Mouse (Mus musculus): ENCODE measurements at regions not wholly inside any gene's neighbourhood (a gene's known extent, or its start where the extent isn't known, plus 50 kb on each side); places are given as distances from the start of the nearest gene placed in this dataset.

DNA sequence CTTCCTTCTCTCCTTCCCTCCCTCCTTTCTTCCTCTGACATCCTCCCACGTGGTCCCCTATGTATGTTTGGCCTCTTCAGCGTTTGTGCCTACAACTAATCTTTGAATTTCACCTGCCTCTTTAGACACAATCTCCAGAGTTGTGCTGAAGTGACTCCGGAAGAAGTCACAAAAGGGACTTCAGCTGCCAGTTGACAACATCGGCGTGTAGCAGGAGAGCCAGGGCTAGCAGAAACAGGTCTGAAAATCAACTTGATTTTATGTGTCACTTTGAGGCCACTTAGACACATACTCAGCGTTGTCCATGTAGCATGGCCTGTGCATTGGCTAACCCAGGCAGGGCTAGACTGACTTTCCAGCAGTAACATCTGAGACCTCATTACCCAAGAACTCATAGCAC lies 317.2 kb downstream of the Cd83 start:
- H3K36me3 ChIP-seq (ENCODE audit: insufficient read depth, low read length) = no peaks in the 10 kb centered on the region
- no peak overlapping the region for H3K4me2 ChIP-seq (replicated peaks; ENCODE audit: low read depth, low read length)
- peaks cover 14% of the 10 kb centered on the region; the same call in 1 of the 2 replicates for H3K4me1 ChIP-seq (ENCODE audit: insufficient read depth, low read length)
- ATAC-seq (ENCODE audit: low FRiP score, low TSS enrichment) = no peak
- H3K4me3 ChIP-seq (ENCODE audit: low read length) = no peak overlapping the region
- H3K9ac ChIP-seq (replicated peaks; ENCODE audit: low read length) = no peak overlapping the region
- no peak overlapping the region for H3K27ac ChIP-seq (ENCODE audit: low read length)
- H3K27me3 ChIP-seq (ENCODE audit: insufficient read depth, low read length) = peaks cover 12% of the 10 kb centered on the region
- no peaks in the 10 kb centered on the region for H3K9me3 ChIP-seq (ENCODE audit: low read length)
- WGBS = 75% methylated on average over 6 of the region's 6 CpGs

DNA sequence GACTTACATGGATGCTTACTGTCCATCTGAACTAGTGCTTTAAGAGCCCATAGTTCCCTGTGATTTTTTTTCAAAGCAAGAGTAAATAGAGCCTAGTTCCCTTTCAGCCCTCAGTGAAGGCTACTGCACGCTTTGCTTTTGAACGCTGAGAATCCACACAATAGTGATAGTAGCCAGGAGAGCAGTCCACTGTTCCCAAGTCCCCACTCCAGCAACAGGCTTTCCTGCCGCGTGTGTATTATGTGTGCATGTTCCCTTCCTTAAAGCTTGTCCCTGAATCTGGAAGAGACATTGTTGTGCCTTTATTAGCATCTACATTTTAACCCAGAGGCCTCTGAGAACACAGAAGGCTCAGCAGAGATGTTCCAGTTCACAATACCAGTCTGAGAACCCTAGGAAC lies 317.7 kb downstream of the Cd83 start:
- no peak overlapping the region for H3K27ac ChIP-seq (ENCODE audit: low read length)
- H3K36me3 ChIP-seq (ENCODE audit: insufficient read depth, low read length) = no peaks in the 10 kb centered on the region
- H3K4me2 ChIP-seq (replicated peaks; ENCODE audit: low read depth, low read length) = no peak overlapping the region
- no peak overlapping the region for H3K4me3 ChIP-seq (ENCODE audit: low read length)
- 83% methylated on average over 4 of the region's 4 CpGs for WGBS
- peaks cover 14% of the 10 kb centered on the region; the same call in 1 of the 2 replicates for H3K4me1 ChIP-seq (ENCODE audit: insufficient read depth, low read length)
- no peak for ATAC-seq (ENCODE audit: low FRiP score, low TSS enrichment)
- H3K27me3 ChIP-seq (ENCODE audit: insufficient read depth, low read length) = peaks cover 12% of the 10 kb centered on the region
- H3K9me3 ChIP-seq (ENCODE audit: low read length) = no peaks in the 10 kb centered on the region
- H3K9ac ChIP-seq (replicated peaks; ENCODE audit: low read length) = no peak overlapping the region

DNA sequence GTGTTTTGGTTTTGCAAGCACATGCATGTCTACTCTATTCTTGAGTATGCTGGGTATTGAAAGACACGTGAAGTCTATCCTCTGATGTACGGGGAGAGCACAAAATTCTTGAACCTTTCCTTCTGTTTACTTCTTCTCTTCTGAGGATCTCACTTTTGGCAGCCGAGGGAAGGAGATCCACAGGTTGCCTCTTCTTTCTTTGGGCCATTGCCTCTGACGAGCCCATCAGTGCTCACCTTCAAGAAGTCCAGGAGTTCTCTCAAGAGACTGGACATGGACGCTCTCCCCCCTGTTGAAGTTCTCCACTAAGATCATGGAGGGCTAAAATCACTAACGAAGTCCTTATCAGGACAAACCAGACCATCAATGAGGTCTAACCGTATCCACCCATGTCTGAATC lies 318.8 kb downstream of the Cd83 start:
- H3K36me3 ChIP-seq (ENCODE audit: insufficient read depth, low read length) = no peaks in the 10 kb centered on the region
- 94% methylated on average over 7 of the region's 7 CpGs for WGBS
- H3K9ac ChIP-seq (replicated peaks; ENCODE audit: low read length) = no peak overlapping the region
- H3K27ac ChIP-seq (ENCODE audit: low read length) = no peak overlapping the region
- H3K4me2 ChIP-seq (replicated peaks; ENCODE audit: low read depth, low read length) = no peak overlapping the region
- peaks cover 18% of the 10 kb centered on the region for H3K4me1 ChIP-seq (ENCODE audit: insufficient read depth, low read length)
- H3K9me3 ChIP-seq (ENCODE audit: low read length) = no peaks in the 10 kb centered on the region
- H3K27me3 ChIP-seq (ENCODE audit: insufficient read depth, low read length) = peaks cover 12% of the 10 kb centered on the region
- H3K4me3 ChIP-seq (ENCODE audit: low read length) = no peak overlapping the region
- no peak for ATAC-seq (ENCODE audit: low FRiP score, low TSS enrichment)

DNA sequence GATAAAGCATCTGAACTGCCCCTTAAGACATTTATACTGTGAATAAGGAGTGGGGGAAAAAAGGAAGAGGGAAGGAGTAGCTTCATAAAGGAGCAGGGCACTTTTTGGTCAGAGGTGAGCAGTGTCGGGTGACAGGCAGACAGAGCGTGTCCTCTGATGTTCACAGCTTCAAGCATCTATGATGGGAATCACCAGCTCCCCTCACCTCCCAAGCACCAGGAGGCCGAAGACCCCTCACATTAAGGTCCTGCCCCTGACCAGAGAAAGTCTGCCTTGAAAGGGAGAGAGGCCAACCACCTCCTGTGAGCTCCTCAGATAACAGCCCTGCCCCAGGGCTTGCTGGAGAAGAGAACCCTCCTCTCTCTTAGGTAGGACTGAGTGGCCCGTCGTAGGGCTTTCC lies 320.6 kb downstream of the Cd83 start:
- Histone ChIP-seq H3K9me3 (ENCODE audit: low read length) (no peaks in the 10 kb centered on the region), H3K4me2 (replicated peaks; ENCODE audit: low read depth, low read length) (no peak overlapping the region), H3K9ac (replicated peaks; ENCODE audit: low read length) (no peak overlapping the region), H3K36me3 (ENCODE audit: insufficient read depth, low read length) (no peaks in the 10 kb centered on the region), H3K27ac (ENCODE audit: low read length) (no peak overlapping the region), H3K4me1 (ENCODE audit: insufficient read depth, low read length) (peaks cover 26% of the 10 kb centered on the region), H3K27me3 (ENCODE audit: insufficient read depth, low read length) (peaks cover 11% of the 10 kb centered on the region), H3K4me3 (ENCODE audit: low read length) (no peak overlapping the region)
- ATAC-seq (ENCODE audit: low FRiP score, low TSS enrichment) = no peak
- WGBS = 46% methylated on average over 5 of the region's 5 CpGs

DNA sequence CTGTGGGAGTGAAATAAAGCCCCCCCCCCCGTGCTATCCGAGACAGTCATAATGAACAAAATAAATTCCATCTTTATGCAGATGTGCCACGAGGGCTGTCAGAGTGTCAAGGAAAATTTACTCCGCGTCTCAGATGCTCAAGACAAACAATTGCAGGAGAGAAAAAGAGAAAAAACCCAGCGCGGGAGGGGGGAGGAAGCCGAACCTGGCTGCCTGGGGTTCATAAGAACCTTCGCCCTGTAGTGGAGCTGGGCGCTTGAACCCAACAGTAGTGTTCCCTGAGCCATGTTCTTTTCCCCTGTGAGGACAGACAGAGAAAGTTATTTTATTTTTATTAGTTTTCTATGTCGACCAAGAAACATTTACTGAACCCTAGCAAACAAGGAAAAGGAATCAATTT lies 324.1 kb downstream of the Cd83 start:
- no peak overlapping the region for H3K4me2 ChIP-seq (replicated peaks; ENCODE audit: low read depth, low read length)
- no peak for ATAC-seq (ENCODE audit: low FRiP score, low TSS enrichment)
- no peak overlapping the region for H3K27ac ChIP-seq (ENCODE audit: low read length)
- H3K9ac ChIP-seq (replicated peaks; ENCODE audit: low read length) = no peak overlapping the region
- H3K36me3 ChIP-seq (ENCODE audit: insufficient read depth, low read length) = no peaks in the 10 kb centered on the region
- H3K4me1 ChIP-seq (ENCODE audit: insufficient read depth, low read length) = peaks cover 15% of the 10 kb centered on the region
- 27% methylated on average over 11 of the region's 11 CpGs for WGBS
- H3K4me3 ChIP-seq (ENCODE audit: low read length) = no peak overlapping the region
- no peaks in the 10 kb centered on the region for H3K9me3 ChIP-seq (ENCODE audit: low read length)
- H3K27me3 ChIP-seq (ENCODE audit: insufficient read depth, low read length) = no peaks in the 10 kb centered on the region

DNA sequence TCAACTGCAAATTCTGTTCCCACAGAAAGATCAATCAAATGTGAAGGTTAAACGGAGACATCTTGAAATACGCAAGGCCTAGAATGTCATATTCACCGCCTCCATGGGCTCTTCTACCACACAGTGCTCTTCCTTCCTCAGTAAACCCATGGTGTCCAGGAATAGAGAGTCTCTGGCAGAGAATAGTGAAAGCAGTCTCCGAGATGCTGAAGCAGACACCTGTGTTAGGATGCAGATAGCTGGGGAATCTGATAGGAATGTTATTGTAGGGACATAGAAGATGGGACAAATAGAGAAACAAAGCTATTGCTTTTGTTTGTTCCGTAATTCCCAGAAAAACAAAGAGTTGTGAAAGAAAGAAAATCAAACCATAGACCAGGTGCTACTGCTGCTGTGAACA lies 328.5 kb downstream of the Cd83 start:
- Histone ChIP-seq H3K9ac (replicated peaks; ENCODE audit: low read length) (no peak overlapping the region), H3K9me3 (ENCODE audit: low read length) (no peaks in the 10 kb centered on the region), H3K4me3 (ENCODE audit: low read length) (no peak overlapping the region), H3K4me1 (ENCODE audit: insufficient read depth, low read length) (peaks cover 24% of the 10 kb centered on the region), H3K36me3 (ENCODE audit: insufficient read depth, low read length) (no peaks in the 10 kb centered on the region), H3K27me3 (ENCODE audit: insufficient read depth, low read length) (no peaks in the 10 kb centered on the region), H3K27ac (ENCODE audit: low read length) (no peak overlapping the region), H3K4me2 (replicated peaks; ENCODE audit: low read depth, low read length) (no peak overlapping the region)
- no peak for ATAC-seq (ENCODE audit: low FRiP score, low TSS enrichment)
- 86% methylated on average over 5 of the region's 5 CpGs for WGBS

DNA sequence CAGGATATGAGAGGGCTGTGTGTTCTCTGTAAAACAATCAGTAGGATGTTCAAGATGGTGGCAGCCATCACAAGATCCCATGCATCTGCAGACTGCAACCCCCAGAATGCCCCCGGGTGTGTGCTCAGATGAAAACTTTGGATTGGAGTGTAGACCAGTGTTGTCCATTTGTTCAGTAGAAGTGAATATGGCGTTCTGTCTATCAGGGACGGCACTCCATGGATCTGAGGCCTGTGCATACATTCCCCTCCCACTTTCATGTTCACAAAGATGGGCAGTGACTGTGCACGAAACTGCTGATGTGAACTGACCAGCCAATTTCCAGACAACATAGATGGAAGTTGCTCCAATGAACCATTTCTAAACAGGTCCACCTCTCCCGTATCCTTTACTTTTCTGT lies 330.3 kb downstream of the Cd83 start:
- no peaks in the 10 kb centered on the region for H3K27me3 ChIP-seq (ENCODE audit: insufficient read depth, low read length)
- no peaks in the 10 kb centered on the region for H3K36me3 ChIP-seq (ENCODE audit: insufficient read depth, low read length)
- ATAC-seq (ENCODE audit: low FRiP score, low TSS enrichment) = no peak
- H3K9ac ChIP-seq (replicated peaks; ENCODE audit: low read length) = no peak overlapping the region
- H3K27ac ChIP-seq (ENCODE audit: low read length) = no peak overlapping the region
- peaks cover 11% of the 10 kb centered on the region for H3K4me1 ChIP-seq (ENCODE audit: insufficient read depth, low read length)
- WGBS = 81% methylated on average over 5 of the region's 5 CpGs
- no peaks in the 10 kb centered on the region for H3K9me3 ChIP-seq (ENCODE audit: low read length)
- H3K4me3 ChIP-seq (ENCODE audit: low read length) = no peak overlapping the region
- H3K4me2 ChIP-seq (replicated peaks; ENCODE audit: low read depth, low read length) = no peak overlapping the region

DNA sequence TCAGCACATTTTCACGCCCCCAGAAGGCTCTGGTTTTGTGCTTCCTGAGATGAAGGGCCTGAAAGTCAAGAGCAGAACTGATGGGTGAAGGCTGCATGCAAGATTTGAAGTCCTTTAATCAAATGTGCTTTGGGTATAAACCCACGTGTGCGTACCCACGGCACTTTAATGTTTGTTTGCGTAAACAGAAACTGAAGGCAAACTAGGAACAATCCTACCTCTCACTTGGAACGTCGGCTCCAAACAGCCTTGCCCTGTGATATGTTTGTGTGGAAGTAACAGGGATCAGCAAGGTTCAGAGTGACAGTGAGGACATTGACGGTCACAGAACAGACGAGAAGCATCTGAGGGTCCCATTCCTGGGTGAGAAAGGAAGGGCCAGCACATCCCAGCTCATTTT lies 333.3 kb downstream of the Cd83 start:
- Histone ChIP-seq H3K27ac (ENCODE audit: low read length) (no peak overlapping the region), H3K4me3 (ENCODE audit: low read length) (no peak overlapping the region), H3K4me1 (ENCODE audit: insufficient read depth, low read length) (peaks cover 25% of the 10 kb centered on the region), H3K9me3 (ENCODE audit: low read length) (no peaks in the 10 kb centered on the region), H3K27me3 (ENCODE audit: insufficient read depth, low read length) (no peaks in the 10 kb centered on the region), H3K9ac (replicated peaks; ENCODE audit: low read length) (no peak overlapping the region), H3K4me2 (replicated peaks; ENCODE audit: low read depth, low read length) (no peak overlapping the region), H3K36me3 (ENCODE audit: insufficient read depth, low read length) (no peaks in the 10 kb centered on the region)
- ATAC-seq (ENCODE audit: low FRiP score, low TSS enrichment) = no peak
- 50% methylated on average over 9 of the region's 9 CpGs for WGBS

DNA sequence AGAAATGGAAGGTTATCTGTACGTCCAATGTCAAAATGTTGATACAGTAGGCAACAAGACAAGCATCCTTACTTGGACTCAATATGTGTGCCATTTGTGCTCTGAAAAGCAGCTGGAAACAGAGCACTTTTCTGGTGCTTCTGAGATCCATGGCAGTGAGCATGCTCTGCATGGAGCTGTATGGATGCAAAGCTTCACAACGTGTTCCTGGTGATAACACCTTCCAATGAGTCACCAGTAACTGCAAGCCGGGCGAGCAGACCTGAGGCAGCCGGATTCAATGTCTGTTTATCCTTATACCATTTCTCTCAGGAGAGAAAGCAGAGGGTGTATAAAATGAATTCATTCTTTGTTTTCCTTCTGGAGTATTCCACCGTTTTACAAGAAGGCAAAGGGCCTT lies 334.3 kb downstream of the Cd83 start:
- H3K27me3 ChIP-seq (ENCODE audit: insufficient read depth, low read length) = no peaks in the 10 kb centered on the region
- no peak overlapping the region for H3K9ac ChIP-seq (replicated peaks; ENCODE audit: low read length)
- peaks cover 25% of the 10 kb centered on the region for H3K4me1 ChIP-seq (ENCODE audit: insufficient read depth, low read length)
- no peak for ATAC-seq (ENCODE audit: low FRiP score, low TSS enrichment)
- no peak overlapping the region for H3K27ac ChIP-seq (ENCODE audit: low read length)
- H3K36me3 ChIP-seq (ENCODE audit: insufficient read depth, low read length) = no peaks in the 10 kb centered on the region
- no peak overlapping the region for H3K4me2 ChIP-seq (replicated peaks; ENCODE audit: low read depth, low read length)
- WGBS = 87% methylated on average over 6 of the region's 6 CpGs
- no peaks in the 10 kb centered on the region for H3K9me3 ChIP-seq (ENCODE audit: low read length)
- H3K4me3 ChIP-seq (ENCODE audit: low read length) = no peak overlapping the region

DNA sequence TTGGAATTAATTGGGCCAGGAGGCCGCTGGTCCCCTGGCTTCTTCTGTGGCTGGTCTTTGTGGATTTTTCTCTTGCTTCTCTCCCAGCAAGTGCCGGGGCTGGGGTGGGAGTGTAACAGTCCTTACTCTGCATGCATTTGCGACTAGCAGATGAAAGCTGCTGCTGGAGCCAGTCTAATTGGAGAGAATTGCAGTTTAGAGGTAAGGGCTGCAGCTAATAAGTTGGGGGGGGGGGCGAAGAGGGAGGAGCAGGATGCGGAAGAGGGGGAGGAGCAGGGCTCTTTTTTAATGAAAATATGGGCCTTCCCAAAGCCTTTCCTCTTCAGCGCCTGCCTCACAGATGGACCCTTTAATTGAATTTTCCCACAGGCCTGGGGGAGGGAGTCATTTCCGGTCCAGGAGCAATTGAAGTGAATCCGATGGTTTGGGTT lies 336.7 kb downstream of the Cd83 start:
- no peak overlapping the region; the same call in 1 of the 2 replicates for H3K4me2 ChIP-seq (replicated peaks; ENCODE audit: low read depth, low read length)
- no peak overlapping the region for H3K4me3 ChIP-seq (ENCODE audit: low read length)
- no peaks in the 10 kb centered on the region for H3K27me3 ChIP-seq (ENCODE audit: insufficient read depth, low read length)
- no peaks in the 10 kb centered on the region for H3K36me3 ChIP-seq (ENCODE audit: insufficient read depth, low read length)
- no peak overlapping the region for H3K9ac ChIP-seq (replicated peaks; ENCODE audit: low read length)
- peak; percentile 27; the same call in 1 of the 2 replicates for ATAC-seq (ENCODE audit: low FRiP score, low TSS enrichment)
- WGBS = 13% methylated on average over 7 of the region's 8 CpGs
- peak overlapping the region; percentile 48; the same call in 1 of the 2 replicates for H3K27ac ChIP-seq (ENCODE audit: low read length)
- H3K9me3 ChIP-seq (ENCODE audit: low read length) = no peaks in the 10 kb centered on the region
- peaks cover 31% of the 10 kb centered on the region for H3K4me1 ChIP-seq (ENCODE audit: insufficient read depth, low read length)

DNA sequence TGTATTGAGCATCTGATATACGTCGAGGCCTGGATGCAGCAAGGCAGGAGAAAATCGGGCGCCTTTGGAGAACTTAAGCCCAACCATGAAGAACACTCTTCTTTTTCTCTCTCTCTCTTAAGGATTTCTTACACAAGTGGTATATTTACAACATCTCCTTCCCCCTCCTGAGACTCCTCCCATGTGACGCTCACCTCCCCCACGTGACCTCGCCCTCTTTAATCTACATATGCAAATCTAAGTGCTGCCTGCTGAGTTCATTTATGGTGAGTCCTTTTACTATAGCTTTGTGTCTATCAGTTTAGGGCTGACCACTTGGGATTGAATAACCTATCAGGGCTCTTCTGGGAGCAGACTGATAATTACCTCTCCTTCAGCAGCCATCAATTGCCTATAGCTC lies 337.4 kb downstream of the Cd83 start:
- Histone ChIP-seq H3K9me3 (ENCODE audit: low read length) (no peaks in the 10 kb centered on the region), H3K4me2 (replicated peaks; ENCODE audit: low read depth, low read length) (no peak overlapping the region), H3K36me3 (ENCODE audit: insufficient read depth, low read length) (no peaks in the 10 kb centered on the region), H3K27ac (ENCODE audit: low read length) (no peak overlapping the region), H3K4me1 (ENCODE audit: insufficient read depth, low read length) (peaks cover 34% of the 10 kb centered on the region), H3K27me3 (ENCODE audit: insufficient read depth, low read length) (no peaks in the 10 kb centered on the region), H3K4me3 (ENCODE audit: low read length) (no peak overlapping the region), H3K9ac (replicated peaks; ENCODE audit: low read length) (no peak overlapping the region)
- WGBS = 58% methylated on average over 7 of the region's 7 CpGs
- no peak for ATAC-seq (ENCODE audit: low FRiP score, low TSS enrichment)

Data from kidney, embryonic 16.5 days (tissue).